Mouse (Mus musculus): ENCODE measurements at regions not wholly inside any gene's neighbourhood (a gene's known extent, or its start where the extent isn't known, plus 50 kb on each side); places are given as distances from the start of the nearest gene placed in this dataset.

DNA sequence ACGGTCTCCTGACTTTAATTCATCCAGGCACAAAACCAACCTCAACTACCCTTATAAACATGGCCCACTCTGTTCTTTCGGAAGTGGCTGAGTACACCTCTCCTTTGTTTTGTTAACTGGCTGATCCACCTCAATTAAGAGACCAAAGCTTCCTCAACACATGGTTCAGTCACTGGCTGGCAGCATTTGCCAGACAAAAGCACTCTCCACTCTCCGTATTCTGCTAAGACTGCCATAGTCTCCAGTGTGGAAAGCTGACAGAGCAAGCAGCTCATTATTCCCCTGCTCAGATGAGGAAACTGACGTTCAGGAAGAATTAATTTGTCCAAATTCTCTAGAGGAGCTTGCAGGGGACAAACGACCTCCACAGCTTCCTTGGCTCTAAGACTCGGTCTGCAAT is 56.5 kb upstream of the Clint1 start:
- TF ChIP-seq CTCF (IDR thresholded peaks at IDR 0.05; ENCODE audit: borderline replicate concordance, extremely low read depth, insufficient read depth, insufficient read length), result no peak
- TF ChIP-seq POLR2A (IDR thresholded peaks at IDR 0.05; ENCODE audit: borderline replicate concordance, extremely low read depth, insufficient read depth, insufficient read length, poor library complexity, severe bottlenecking), result no peak

Data from brain, embryonic 14.5 days (tissue).